Mouse (Mus musculus) T-cell, adult 2 months (primary cell): Measurements from ENCODE around the gene Ick.
"Not testable (repeated sequence)": the region's sequence is repeated elsewhere in the genome, so short reads cannot be mapped to it uniquely, and the experiment has no call there.

ENCODE experiments used
- DNase-seq: peaks from one replicate; pipeline ENCODE4 v3.0.0; 2022; ENCODE audit warnings: low spot score

Gene Ick

GRCm38 (mm10) chr9:78149770-78150169 lies 40.8 kb downstream of the Ick start:
- DNase-seq: not testable (repeated sequence)

- DNase-seq: no peak
These were observed 45.4 kb downstream of the Ick start for GRCm38 (mm10) chr9:78154211-78154977.

DNA sequence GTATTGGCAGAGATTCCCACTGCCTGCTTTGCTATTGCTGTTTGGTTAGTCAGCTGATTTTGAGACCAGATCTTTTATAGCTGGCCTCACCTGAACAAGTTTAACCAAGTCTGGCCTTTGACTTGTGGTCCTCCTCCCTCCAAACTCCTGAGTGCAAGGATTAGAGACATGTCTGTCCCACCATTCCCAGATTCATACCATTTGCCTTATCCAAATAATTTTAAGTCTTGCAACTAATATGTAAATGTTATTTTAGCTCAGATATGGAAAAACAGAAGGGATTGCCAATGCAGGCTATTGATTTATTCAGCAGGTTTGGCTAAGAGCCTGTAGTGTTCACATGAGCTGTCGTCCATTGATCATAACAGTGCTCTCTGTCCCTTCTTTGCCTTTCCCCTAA lies 48.2 kb downstream of the Ick start:
- DNase-seq: no peak

- DNase-seq: no peak
These were observed 54.3 kb downstream of the Ick start for GRCm38 (mm10) chr9:78163291-78163690.

DNA sequence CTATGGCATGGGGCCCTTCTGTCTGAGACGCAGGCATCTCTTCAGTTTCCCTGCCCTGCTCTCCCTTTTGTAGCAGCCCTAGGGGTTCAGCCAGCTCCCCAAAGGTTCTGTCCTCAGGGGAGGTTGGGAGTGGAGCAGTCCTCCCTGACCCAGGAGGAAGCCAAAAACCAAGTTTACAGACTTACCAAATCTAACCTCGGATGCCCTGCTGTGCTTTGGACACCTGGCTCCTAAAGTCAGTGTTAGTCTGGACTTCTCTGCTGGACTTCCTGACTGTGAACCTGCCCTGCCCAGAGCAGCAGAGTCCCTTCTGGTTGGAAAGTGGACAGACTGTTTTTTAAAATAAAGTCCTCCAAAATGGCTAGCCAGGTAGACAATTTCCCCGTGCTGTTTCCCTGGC lies 55.7 kb downstream of the Ick start:
- no peak for DNase-seq

DNA sequence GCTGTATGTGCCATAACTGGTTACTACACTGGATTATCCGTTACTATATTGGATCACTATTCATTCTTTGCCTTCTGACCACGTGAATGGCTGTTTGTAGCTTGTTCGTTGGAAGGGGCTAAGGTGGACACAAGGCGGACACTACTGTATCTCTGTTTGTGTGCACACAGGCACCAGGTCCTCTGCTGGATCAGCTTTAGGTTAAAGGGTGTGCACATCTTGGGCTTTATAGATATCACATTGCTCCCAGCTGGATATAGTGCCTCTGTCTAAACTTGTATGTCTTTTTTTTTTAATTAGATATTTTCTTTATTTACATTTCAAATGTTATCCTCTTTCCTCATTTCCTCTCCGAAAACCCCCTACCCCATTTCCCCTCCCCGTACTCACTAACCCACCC lies 56.5 kb downstream of the Ick start:
- no peak for DNase-seq

DNA sequence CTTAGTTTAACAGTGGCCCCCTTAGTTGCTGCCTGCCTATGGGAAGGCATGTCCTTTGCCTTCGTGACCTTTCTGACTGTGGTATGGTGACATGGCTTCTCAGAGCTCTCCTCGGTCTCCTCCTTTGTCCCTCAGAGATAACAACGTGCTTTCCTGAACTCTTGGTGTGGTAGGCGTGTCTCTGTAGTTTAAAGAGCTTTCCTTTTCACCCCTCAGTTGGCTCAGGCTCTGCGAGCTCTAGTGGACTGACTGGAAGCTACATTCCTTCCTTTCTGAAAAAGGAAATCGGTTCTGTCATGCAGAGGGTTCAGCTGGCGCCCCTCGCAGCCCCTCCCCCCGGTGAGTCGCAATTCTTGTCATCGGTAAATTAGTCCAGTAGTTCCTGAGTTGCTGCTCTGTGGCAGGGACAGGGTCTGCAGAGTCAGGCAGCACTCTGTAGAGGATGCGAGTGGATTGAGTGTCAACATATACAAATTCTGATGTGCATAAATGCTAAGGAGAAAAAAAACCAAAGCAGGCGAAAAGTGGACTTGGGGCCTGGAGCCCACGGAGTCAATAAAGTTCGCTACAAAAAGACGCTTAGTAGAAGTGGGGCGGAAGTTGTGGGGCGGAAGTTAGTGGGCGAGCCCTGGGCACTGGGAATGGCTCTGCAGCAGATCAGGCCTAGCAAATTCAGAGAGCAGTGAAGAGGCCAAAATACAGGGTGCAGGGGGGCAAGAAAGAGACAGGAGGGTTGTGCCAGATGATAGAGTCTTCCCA lies 57.9 kb downstream of the Ick start:
- no peak for DNase-seq

- DNase-seq: no peak
These were observed 58.5 kb downstream of the Ick start for GRCm38 (mm10) chr9:78167453-78167969.

DNA sequence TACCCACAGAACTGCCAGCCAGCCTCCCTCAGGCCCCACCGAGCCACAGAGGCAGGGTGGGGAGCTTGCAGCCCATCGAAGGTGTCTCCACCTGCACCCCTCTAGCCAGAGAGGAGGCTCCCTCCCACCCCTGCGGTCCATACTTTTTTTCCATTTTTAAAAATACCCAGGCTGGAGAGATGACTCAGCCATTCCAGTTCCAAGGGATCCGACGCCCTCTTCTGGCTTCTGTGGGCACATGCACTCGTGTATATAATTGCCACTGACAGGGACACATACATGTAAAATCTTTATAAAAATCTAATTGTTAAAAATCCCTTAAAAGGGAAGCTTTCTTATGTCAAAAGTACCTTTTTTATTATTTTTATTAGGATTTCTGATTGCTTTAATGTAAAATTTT lies 59.9 kb downstream of the Ick start:
- DNase-seq: no peak

DNA sequence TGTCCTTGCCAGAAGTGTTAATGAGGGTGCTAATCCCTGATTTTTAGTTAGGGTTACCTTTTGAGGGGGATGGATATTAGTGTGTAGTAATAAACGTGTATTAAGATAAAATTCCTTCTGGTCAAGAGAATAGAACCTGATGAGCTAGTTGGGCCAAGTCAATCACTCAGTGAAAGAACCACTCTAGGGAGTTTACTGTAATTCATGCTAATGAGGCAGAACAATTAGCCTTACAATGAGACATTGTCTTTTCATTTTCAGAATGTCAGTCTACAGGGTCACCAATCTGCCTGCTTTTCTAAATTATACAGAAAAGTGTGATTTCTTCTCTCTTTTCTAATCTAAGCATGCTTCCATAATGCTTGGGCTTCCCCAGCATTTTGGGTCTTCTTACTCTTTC lies 65.0 kb downstream of the Ick start:
- no peak for DNase-seq

GRCm38 (mm10) chr9:78174925-78175276 lies 65.9 kb downstream of the Ick start:
- not testable (repeated sequence) for DNase-seq

DNA sequence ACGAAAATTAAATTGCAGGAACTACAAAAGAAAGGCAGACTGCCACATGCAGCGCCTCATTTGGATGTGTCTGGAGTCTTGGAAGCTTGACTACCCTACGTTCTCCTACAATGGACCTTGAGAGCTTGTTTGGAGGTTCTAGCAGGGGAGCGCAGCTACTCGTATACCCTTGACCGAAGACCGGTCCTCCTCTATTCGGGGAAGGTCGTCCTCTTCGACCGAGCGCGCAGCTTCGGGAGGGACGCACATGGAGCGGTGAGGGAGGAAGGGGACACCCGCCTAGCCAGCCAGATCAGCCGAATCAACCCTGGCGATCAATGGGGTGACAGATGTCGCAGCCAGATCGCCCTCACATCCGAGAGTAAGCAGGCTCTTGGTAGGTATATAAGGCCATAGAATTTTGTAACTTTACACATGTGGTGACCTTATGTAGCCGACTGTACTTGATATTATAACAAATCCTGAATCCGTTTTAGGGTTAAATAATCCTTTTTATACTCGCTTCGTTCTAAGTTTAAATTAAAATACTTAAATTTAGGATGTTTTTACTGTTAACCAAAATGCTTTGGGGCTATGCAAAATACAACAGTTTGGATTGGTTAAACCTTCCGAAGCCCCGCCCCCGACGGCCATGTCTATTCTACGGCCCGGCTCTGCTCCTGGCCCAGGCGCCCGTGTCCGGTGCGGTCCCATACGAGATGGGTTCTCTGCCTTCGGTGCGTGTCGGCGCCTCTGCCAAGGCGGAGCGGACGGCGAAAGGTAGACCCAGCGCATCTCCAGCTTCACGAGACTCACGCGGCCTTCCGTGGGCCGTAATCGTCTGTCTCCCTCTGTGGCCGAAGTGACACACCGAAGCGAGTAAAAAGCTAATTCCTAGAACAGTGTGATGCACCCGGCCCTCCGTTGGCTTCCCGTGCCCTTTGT lies 66.5 kb downstream of the Ick start:
- peak; percentile 90 for DNase-seq

GRCm38 (mm10) chr9:78176201-78176727 lies 67.3 kb downstream of the Ick start:
- peak; percentile 46 for DNase-seq

GRCm38 (mm10) chr9:78176831-78177230 lies 67.8 kb downstream of the Ick start:
- peak; percentile 61 for DNase-seq

DNA sequence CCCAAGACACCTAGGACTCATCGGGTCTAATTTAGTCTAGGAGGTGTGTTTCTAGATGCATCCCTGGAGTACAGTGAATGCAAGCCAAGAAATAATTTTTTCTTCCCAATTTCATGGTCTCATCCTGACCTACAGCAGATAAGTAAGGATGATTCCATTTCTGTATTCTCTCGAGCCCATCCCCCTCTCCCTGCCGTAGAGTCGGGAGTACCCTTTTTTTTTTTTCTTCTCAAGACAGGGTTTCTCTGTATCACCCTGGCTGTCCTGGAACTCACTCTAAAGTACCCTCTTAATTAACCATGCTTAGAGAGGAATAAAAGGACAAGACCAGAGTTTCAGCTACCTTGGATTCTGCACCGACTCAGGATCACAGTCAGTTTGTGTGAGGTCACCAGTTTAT lies 69.2 kb downstream of the Ick start:
- no peak for DNase-seq

GRCm38 (mm10) chr9:78179071-78179470 lies 70.1 kb downstream of the Ick start:
- no peak for DNase-seq

DNA sequence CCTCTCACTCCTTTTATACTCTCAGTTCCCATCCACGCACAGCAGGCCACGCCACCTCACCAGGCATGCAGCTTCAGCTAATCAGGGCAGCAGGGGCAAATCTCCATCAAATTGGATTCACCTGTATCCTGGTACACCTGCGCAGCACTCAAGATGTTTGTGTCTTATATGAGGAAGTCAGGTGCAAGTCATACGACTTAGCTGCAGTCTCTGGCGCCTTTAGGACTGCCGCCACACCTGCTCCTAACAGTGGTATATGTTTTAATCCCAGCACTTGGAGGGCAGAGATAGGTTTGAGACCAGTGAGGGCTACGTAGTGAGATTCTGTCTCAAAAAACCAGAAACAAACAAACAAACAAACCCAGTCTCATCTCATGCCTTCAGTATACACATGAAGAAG lies 73.5 kb downstream of the Ick start, which contains the start of gene Gsta4:
Gene Gsta4 (plus strand): TSS at position 301 of the 400 bp plus-strand sequence.
- DNase-seq: not testable (repeated sequence)

DNA sequence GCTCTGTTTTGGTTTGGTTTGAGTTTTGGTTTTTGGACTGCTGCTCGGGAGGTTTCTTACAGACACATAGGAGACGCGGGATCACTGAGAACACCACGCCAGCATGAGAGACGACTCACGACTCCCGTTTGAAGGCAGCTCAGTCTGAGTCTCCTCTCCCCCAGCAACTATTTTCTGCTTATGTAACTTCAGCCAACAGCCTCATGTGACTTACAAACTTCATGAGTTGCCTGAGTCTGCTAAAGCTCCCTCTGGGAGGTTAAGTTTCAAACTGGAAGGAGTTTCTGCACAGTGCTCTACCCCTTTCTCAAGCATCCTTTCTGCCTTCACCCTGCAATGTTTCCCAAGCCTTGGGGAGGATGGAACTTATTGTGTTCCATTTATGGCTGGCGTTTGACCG lies 76.7 kb downstream of the Ick start:
- no peak for DNase-seq

- DNase-seq: no peak
These were observed 79.9 kb downstream of the Ick start for GRCm38 (mm10) chr9:78188910-78189309.

DNA sequence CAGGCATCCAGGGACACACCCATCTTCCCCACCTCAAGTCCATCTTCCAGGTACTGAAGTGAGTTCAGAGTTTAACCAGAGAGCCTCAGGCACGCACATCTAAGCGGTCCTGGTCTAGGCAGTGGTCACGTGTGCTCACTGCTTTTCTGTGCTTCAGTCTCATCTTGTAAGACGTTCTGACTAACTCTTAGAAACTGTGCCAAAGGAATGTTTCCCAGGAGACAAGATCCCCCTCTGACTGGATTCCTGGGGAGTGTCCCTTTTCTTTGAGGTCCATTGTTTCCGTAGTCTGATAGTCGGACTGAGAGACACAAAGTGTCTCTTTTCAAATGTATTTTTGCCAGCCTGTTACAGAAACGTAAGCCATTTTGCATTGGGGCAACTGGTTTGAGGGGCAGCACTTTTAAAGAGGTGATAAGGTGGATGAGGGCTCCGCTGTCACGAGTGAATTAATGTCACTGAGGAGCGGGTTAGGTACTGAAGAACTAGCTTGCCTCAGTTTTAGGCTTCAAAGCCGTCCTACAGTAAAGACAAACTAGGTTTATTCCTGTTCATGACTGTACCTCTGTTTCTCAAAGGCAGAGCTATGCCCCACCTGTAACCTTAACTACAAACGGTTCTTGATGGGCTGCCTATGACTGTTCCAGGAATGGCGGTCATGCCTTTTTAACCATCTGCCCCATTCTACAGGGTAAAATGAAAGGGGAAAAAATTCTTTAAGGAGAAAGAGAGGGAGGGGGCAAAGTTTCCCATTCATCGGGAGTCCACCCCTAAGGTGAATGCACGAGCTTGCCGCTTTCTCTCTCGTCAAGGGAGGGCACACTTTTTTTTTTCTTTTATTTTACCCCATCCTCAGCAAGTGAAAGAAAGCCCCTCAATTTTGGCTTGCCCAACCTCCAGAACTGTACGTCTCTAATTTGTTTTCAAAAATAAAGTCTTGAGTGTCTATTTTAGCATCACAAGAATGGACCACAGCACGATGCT lies 82.0 kb downstream of the Ick start:
- no peak for DNase-seq

GRCm38 (mm10) chr9:78191736-78192135 lies 82.7 kb downstream of the Ick start:
- DNase-seq: peak; percentile 68
